Mouse (Mus musculus) left cerebral cortex, adult 11 months (tissue): ENCODE results near the gene Vezf1.
A peak's percentile ranks its signal among the peaks of the same experiment; 100 is the strongest.

Experiments
- DNase-seq: peaks from one replicate; pipeline ENCODE4 v3.0.0; 2022; ENCODE audit warnings: low spot score

The Vezf1 gene

GRCm38 (mm10) chr11:88126306-88126793 lies 58.3 kb downstream of the Vezf1 start:
- peak; percentile 32 for DNase-seq

- DNase-seq = no peak
Measured at GRCm38 (mm10) chr11:88128461-88128860, 60.4 kb downstream of the Vezf1 start.

- DNase-seq = no peak
Measured at GRCm38 (mm10) chr11:88129281-88129680, 61.2 kb downstream of the Vezf1 start.

GRCm38 (mm10) chr11:88129935-88130334 lies 61.9 kb downstream of the Vezf1 start:
- no peak for DNase-seq

- DNase-seq = no peak
Measured at GRCm38 (mm10) chr11:88131847-88132246, 63.8 kb downstream of the Vezf1 start.
